Mouse (Mus musculus) limb, embryonic 10.5 days (tissue): ENCODE measurements around the gene Esm1. TPM values are rescaled to one million over a fixed set of nuclear protein-coding genes. Genes with fewer than 3 reads are reported as not detected.

Experiments used
- DNase-seq: peaks from one replicate; pipeline ENCODE4 v3.0.0-alpha.2; 2017; ENCODE audit warnings: low spot score
- H3K27ac ChIP-seq: fragments of 300-500 bp; sonication (generic); 2 replicates; pipeline ENCODE4 v1.5.1; 2016; ENCODE audit warnings: mild to moderate bottlenecking
- H3K27me3 ChIP-seq: fragments of 300-500 bp; sonication (generic); 2 replicates; pipeline ENCODE4 v1.6.1; 2016; ENCODE audit warnings: low read depth, mild to moderate bottlenecking; ENCODE audit not compliant: poor library complexity, severe bottlenecking
- H3K36me3 ChIP-seq: fragments of 300-500 bp; sonication (generic); 2 replicates; pipeline ENCODE4 v1.6.1; 2016; ENCODE audit warnings: mild to moderate bottlenecking, moderate library complexity
- H3K4me1 ChIP-seq: fragments of 300-500 bp; sonication (generic); 2 replicates; pipeline ENCODE4 v1.6.1; 2016
- H3K4me3 ChIP-seq: fragments of 300-500 bp; sonication (generic); 2 replicates; pipeline ENCODE4 v1.5.1; 2016; ENCODE audit warnings: mild to moderate bottlenecking, moderate library complexity
- H3K9me3 ChIP-seq: fragments of 300-500 bp; sonication (generic); replicated peaks from 2 replicates; pipeline ENCODE4 v1.6.1; 2016; ENCODE audit warnings: mild to moderate bottlenecking
- WGBS: fragments of 180-500 bp; shearing (Covaris S2); methylation state at CpG from one replicate; pipeline ENCODE4 v1.1.7; 2016; 5-methylcytosine and 5-hydroxymethylcytosine counted together
- polyA plus RNA-seq: library from polyadenylated mRNA; unstranded; fragments of >200 nt; fragmentation: Nextera tagmentation; extraction: Ambion mirVana; gene quantifications from 2 replicates; pipeline ENCODE4 v1.2.1, GENCODE M21; 2016

Gene Esm1
- 2.9 and 4.2 TPM in 2 replicates for polyA plus RNA-seq

GRCm38 (mm10) chr13:113209624-113210023, at the start of gene Esm1:
TSS of gene Esm1 (plus strand) at chr13:113209659.
- H3K27me3 ChIP-seq: peaks cover 13% of the 10 kb centered on the region
- no peak for DNase-seq
- no peaks in the 10 kb centered on the region for H3K36me3 ChIP-seq
- 51% methylated on average over 15 of the region's 15 CpGs for WGBS
- H3K4me1 ChIP-seq: peaks cover 26% of the 10 kb centered on the region
- H3K9me3 ChIP-seq: no peaks in the 10 kb centered on the region
- 0 out of 2 replicates have a peak within 1 kb of the TSS, but pooled peaks have one; percentile 42 for H3K27ac ChIP-seq
- H3K4me3 ChIP-seq: peak within 1 kb of the TSS; percentile 4; the same call in 1 of the 2 replicates

GRCm38 (mm10) chr13:113164252-113165005, 45.0 kb upstream of the Esm1 start:
- no peak for DNase-seq
- no peak overlapping the region for H3K4me3 ChIP-seq
- H3K9me3 ChIP-seq: no peaks in the 10 kb centered on the region
- no peak overlapping the region for H3K27ac ChIP-seq
- 88% methylated on average over 5 of the region's 5 CpGs for WGBS
- H3K36me3 ChIP-seq: no peaks in the 10 kb centered on the region
- no peaks in the 10 kb centered on the region for H3K27me3 ChIP-seq
- no peaks in the 10 kb centered on the region for H3K4me1 ChIP-seq

GRCm38 (mm10) chr13:113168018-113168534, 41.4 kb upstream of the Esm1 start:
- Histone ChIP-seq H3K4me1 (no peaks in the 10 kb centered on the region), H3K27me3 (no peaks in the 10 kb centered on the region), H3K9me3 (no peaks in the 10 kb centered on the region), H3K4me3 (no peak overlapping the region), H3K27ac (no peak overlapping the region), H3K36me3 (no peaks in the 10 kb centered on the region)
- 77% methylated on average over 9 of the region's 9 CpGs for WGBS
- no peak for DNase-seq

DNA sequence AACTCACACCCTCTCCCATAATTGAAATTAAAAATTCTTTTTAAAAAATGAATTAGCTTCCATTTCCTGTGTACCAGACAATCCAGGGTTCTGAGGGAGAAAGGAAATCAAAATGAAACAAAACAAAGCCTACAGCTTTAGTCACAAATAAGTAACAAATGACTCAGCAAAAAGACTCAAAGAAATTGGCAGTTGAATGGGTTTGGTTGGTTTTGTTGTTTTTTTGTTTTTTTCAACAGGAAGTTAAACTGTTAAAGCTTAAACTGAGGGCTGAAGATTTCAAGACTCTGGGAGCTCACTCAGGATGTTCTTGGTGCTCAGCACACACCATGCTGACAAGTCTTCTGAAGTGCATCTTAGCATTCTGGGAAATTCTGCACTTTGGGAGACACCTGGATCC, 39.2 kb upstream of the Esm1 start:
- no peak overlapping the region for H3K4me3 ChIP-seq
- no peaks in the 10 kb centered on the region for H3K36me3 ChIP-seq
- no peak overlapping the region for H3K27ac ChIP-seq
- H3K27me3 ChIP-seq: no peaks in the 10 kb centered on the region
- no peaks in the 10 kb centered on the region for H3K4me1 ChIP-seq
- DNase-seq: no peak
- no peaks in the 10 kb centered on the region for H3K9me3 ChIP-seq

DNA sequence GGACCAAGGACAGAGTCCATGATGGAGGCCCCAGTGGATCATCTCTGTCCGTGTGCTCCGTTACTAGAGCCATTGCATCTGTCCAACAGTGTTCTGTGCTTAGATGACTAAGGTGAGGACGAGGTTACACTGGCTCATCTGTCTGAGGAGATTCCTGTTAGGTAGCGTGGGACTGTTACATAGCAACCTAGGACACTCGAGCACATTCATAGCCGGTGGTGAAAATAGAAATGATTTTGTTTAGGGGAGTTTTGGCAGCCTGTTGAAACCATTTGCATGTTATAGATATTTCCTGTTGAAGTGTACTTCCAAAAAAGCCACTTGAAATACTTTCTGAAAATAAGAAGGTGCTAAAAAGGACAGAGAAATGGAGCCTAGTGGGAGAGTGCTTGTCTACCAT, 35.3 kb upstream of the Esm1 start:
- 91% methylated on average over 6 of the region's 6 CpGs for WGBS
- H3K4me3 ChIP-seq: no peak overlapping the region
- no peak for DNase-seq
- no peaks in the 10 kb centered on the region for H3K36me3 ChIP-seq
- no peaks in the 10 kb centered on the region for H3K4me1 ChIP-seq
- H3K27ac ChIP-seq: no peak overlapping the region
- no peaks in the 10 kb centered on the region for H3K27me3 ChIP-seq
- no peaks in the 10 kb centered on the region for H3K9me3 ChIP-seq

DNA sequence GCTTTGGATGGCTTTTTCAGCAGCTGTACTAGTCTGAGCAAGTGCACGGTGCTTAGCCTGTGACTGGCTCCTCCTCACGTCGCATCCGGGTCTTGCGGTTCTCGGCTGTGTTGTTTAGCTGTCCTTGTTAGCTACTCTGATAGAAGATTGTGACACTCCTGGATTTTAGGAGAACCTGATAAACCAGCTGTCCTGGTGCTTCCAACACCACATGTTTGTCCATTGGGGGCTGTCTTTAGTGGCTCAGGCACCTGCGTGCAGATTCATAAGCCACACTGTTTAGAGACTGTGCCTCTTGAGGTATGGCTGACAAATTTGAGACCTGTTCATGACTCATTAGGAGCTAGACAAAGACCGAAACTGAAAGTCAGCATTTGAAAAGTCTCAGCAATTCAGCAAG, 26.1 kb upstream of the Esm1 start:
- no peaks in the 10 kb centered on the region for H3K9me3 ChIP-seq
- H3K27me3 ChIP-seq: no peaks in the 10 kb centered on the region
- no peak for DNase-seq
- no peaks in the 10 kb centered on the region for H3K4me1 ChIP-seq
- 93% methylated on average over 8 of the region's 8 CpGs for WGBS
- H3K36me3 ChIP-seq: no peaks in the 10 kb centered on the region
- no peak overlapping the region for H3K4me3 ChIP-seq
- H3K27ac ChIP-seq: no peak overlapping the region

GRCm38 (mm10) chr13:113183720-113184119, 25.7 kb upstream of the Esm1 start:
- H3K4me3 ChIP-seq: no peak overlapping the region
- H3K27me3 ChIP-seq: no peaks in the 10 kb centered on the region
- H3K4me1 ChIP-seq: no peaks in the 10 kb centered on the region
- H3K36me3 ChIP-seq: no peaks in the 10 kb centered on the region
- no peaks in the 10 kb centered on the region for H3K9me3 ChIP-seq
- no peak for DNase-seq
- no peak overlapping the region for H3K27ac ChIP-seq
- 92% methylated on average over 4 of the region's 4 CpGs for WGBS

- H3K4me3 ChIP-seq: no peak overlapping the region
- peaks cover 21% of the 10 kb centered on the region for H3K4me1 ChIP-seq
- 66% methylated on average over 13 of the region's 13 CpGs for WGBS
- H3K27me3 ChIP-seq: no peaks in the 10 kb centered on the region
- no peaks in the 10 kb centered on the region for H3K36me3 ChIP-seq
- no peaks in the 10 kb centered on the region for H3K9me3 ChIP-seq
- H3K27ac ChIP-seq: no peak overlapping the region
- no peak for DNase-seq
These were observed 12.4 kb upstream of the Esm1 start for GRCm38 (mm10) chr13:113196808-113197674.

DNA sequence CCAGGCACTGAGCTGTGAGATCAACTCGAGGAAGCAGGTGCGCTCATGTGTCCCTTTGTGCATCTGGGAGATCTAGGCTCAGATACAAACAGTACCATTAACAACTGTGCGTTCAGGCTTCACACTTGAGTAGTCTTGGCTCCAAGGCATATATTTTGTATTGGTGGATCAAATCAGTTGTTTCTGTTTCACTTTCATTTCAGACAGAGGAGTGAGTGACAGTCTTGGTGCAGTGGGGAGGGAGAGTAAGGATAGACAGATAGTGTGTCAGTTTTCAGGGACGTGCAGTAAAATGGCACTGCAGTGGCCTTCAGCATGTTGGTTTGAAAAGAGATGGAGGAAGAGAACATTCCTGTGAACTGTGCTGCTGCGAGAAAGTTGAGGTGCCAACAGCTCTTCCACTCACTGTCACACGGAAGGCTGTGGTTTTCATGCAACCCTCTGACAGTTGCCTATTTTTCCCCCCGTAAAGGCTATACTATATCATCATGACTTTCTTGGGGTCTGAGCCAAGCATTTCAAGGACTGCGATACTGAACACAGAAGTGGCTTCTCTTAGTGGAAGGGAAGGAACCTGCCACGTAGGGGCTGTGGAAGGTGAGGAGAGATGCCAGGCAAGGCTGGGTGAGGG, 11.5 kb upstream of the Esm1 start:
- Histone ChIP-seq H3K27me3 (no peaks in the 10 kb centered on the region), H3K27ac (no peak overlapping the region), H3K4me3 (no peak overlapping the region), H3K4me1 (peaks cover 25% of the 10 kb centered on the region), H3K36me3 (no peaks in the 10 kb centered on the region), H3K9me3 (no peaks in the 10 kb centered on the region)
- no peak for DNase-seq
- WGBS: 88% methylated on average over 9 of the region's 9 CpGs

- no peak for DNase-seq
- Histone ChIP-seq H3K27me3 (no peaks in the 10 kb centered on the region), H3K4me1 (peaks cover 25% of the 10 kb centered on the region), H3K27ac (peak overlapping the region; percentile 21; the same call in 1 of the 2 replicates), H3K4me3 (no peak overlapping the region), H3K36me3 (no peaks in the 10 kb centered on the region), H3K9me3 (no peaks in the 10 kb centered on the region)
- 59% methylated on average over 3 of the region's 3 CpGs for WGBS
These were observed 10.1 kb upstream of the Esm1 start for GRCm38 (mm10) chr13:113199331-113199730.

- H3K27ac ChIP-seq: peak overlapping the region; percentile 36; the same call in 1 of the 2 replicates
- DNase-seq: no peak
- no peaks in the 10 kb centered on the region for H3K36me3 ChIP-seq
- no peak overlapping the region for H3K4me3 ChIP-seq
- H3K9me3 ChIP-seq: no peaks in the 10 kb centered on the region
- peaks cover 25% of the 10 kb centered on the region for H3K4me1 ChIP-seq
- no peaks in the 10 kb centered on the region for H3K27me3 ChIP-seq
- WGBS: 64% methylated on average over 8 of the region's 8 CpGs
These were observed 8.7 kb upstream of the Esm1 start for GRCm38 (mm10) chr13:113200726-113201125.

- Histone ChIP-seq H3K27me3 (no peaks in the 10 kb centered on the region), H3K9me3 (no peaks in the 10 kb centered on the region), H3K36me3 (no peaks in the 10 kb centered on the region), H3K4me1 (peaks cover 25% of the 10 kb centered on the region), H3K4me3 (no peak overlapping the region), H3K27ac (no peak overlapping the region)
- no peak for DNase-seq
- WGBS: 90% methylated on average over 2 of the region's 2 CpGs
These were observed 7.8 kb upstream of the Esm1 start for GRCm38 (mm10) chr13:113201631-113202030.
